Mouse (Mus musculus) monocyte, adult 2 months (primary cell): ENCODE results near the gene Trnau1ap.
"Not testable (repeated sequence)": the region's sequence is repeated elsewhere in the genome, so short reads cannot be mapped to it uniquely, and the experiment has no call there.

Experiments
- DNase-seq, 2 experiments: peaks; one replicate each; pipeline ENCODE4 v3.0.0; 2022; ENCODE audit warnings: low spot score in 2 of 2, low read depth in 1 of 2

The Trnau1ap gene

DNA sequence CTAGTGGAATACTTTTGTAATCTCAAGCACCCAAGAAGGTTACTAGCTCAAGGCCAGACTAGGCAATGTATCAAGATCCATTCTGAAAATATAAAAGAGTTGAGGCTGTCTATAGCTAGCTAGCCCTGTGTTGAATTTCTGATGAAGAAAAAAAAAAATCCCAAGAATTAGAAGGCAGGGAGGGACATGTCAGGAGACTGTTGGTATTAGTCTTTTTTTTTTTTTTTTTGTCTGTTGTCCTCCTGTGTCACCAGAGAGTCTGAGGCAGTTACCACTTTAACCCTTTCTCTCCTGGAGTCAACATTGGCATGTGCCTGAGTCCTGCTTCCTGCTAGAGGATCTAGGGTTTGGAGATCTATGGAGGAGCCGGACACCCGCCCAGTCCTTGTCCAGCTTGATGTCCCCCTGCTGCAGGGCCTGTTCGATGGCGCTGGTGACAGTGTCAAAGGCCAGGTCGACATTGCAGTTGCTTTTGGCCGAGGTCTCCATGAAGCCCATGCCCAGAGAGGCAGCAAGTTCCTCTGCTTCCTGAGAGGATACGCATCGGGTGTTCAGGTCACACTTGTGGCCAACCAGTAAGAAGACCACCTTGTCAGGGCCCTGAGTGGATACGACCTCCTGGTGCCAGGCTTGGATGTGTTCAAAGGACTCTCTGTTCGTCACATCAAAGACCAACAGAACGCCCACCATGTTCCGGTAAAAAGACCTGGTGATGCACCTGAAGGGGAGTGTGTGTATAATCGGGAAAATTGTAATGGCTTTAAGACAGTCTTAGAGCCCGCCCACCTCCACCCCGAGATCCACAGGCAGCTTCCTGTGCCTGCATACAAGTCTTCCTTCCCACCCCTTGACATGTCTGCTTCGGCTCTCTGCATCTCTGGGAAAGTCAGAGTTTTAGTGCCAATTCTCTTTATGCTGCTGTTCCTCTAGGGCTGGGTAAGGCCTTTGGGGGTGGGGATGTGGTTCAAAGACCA is 27.1 kb downstream of the Trnau1ap start:
- DNase-seq, result no peak

DNA sequence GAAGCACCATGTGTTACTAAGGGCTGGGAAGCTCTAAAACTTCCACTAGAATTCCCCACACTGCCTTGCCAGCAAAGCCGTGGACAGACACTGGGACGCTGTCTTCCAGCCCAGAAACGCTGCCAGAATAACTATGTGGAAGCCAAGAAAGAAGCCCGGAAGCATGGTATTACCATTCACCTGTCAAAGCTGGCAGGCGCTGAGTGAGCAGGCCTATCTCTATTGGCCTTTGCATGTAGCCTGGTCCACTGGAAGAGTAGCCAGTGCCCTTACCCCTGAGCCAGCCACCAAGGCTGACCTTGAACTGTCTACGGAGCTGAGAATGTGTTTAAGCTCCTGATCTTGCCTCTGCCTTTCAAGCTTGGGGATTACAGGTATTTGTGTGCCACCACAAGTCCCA is 27.9 kb downstream of the Trnau1ap start:
- DNase-seq, result no peak

DNA sequence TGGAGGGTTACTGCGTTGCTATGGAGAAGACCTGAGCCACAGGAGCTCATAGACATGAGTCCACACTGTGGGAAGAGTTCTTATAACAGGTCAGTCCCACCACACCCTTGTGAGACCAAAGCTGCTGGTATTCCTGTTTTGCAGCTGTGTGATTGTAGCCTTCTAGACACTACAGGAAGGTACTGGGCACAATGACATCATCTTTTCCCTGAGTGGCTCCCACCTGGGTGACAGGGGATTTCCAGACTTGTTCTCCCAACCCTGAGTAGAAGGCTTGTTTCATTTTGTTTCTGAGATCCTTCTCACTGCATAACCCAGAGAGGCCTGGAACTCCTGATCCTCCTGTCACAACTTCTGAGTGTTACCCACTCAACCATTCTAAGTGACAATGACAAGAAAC is 29.5 kb downstream of the Trnau1ap start:
- no peak for DNase-seq

DNA sequence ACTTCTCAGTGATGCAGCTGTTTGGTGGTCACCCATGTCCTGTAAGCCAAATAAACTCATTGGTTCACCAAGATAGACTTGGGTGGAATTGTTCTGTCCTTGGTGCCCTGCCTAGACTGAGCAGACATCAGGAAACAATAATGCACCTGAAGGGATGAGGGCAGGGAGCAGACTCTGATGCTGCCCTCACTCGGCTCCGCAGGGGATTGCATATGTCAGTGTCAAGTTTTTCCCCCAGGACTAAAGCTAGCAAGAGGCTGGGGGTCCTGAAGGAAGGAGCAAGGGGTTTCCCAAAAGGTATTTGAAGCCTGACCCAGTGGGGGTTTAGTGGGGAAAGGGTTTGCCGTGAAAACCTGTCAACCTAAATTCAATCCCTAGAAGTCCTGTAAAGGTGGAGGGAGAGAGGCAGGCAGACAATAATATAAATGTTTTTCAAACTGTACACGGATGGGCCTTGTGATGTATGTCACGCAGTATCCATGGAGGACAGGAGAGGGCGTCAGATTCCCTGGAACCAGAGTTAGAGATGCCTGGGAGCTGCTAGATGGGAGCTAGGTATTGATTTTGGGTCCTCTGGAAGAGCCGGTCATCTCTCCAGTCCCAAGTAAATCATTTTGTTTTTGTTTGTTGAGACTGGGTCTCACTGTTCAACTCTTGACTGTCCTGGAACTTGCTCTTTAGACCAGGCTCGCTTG is 33.5 kb downstream of the Trnau1ap start:
- DNase-seq, result no peak

GRCm38 (mm10) chr4:132293682-132294240 is 35.6 kb downstream of the Trnau1ap start:
- DNase-seq, result no peak

DNA sequence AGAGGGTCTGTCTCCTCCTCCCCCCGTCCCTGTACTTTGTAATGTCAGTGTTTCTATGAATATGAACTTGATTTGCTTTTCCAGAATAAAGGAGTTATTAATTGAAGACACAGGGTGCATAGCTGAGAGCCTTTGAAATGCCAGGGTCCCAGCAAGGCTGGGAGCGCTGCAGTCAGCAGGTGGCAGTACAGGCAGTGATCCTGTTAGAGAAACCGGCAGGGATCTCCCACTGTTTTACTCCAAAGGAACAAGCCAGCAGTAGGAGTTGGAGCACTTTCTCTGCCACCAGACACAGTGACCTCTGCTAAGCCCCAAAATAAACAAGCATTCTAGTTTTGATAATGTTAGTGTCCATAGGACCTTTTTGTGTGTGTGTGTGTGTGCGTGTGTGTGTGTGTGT is 36.4 kb downstream of the Trnau1ap start:
- DNase-seq, result no peak

GRCm38 (mm10) chr4:132291624-132292335 is 37.6 kb downstream of the Trnau1ap start:
- DNase-seq, result no peak

DNA sequence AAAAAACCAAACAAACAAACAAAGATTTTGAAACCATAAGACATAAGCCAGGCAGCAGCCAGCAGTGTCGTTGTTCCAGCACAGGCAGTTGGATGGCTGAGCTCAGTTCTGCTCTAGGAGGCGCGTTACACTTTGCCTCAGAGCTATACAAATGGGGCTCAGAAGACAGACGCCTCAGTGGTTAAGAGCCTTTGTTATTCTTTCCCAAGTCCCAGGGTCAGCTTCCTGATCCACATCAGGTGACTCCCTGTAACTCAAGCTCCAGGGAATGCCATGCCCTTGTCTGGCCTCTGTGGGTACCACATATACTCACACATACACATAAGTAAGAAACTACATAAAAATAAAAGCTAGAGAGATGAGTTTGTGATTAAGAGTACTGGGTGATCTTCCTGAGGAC is 38.3 kb downstream of the Trnau1ap start:
- no peak for DNase-seq

DNA sequence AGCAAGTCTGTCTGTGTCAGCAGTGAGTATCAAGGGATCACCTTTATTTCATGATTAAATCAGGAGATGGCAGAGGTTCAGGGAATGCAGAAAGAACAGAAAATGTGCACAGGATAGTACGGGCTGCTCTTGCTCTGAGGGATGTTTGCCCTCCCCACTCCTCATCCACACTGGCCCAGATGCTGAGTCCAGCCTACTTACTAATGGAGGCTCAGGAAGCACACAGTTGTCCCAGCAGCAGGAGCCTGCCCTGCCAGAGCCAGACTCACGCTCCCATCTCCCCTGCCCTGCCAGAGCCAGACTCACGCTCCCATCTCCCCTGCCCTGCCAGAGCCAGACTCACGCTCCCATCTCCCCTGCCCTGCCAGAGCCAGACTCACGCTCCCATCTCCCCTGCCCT is 40.5 kb downstream of the Trnau1ap start:
- DNase-seq, result not testable (repeated sequence)

DNA sequence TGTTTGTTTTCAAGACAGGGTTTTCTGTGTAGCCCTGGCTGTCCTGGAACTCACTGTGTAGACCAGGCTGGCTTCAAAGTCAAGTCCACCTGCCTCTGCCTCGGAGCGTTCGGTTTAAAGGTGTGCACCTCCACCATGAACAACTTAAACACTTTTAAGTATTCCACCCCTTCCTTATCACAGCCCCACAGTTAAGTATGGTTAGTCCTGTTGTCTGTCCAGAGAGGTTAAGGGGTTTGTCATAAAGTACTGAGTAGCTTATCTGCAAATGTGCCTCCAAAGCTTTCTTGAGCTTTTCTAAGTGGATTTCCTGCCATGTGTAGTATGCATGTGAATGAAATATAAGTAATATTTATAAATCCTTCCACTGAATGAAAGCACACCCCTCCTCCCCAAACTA is 53.4 kb downstream of the Trnau1ap start:
- DNase-seq, result no peak

GRCm38 (mm10) chr4:132274156-132274862 is 55.0 kb downstream of the Trnau1ap start, which contains the start of gene Taf12:
Gene Taf12 (plus strand): TSS chr4:132274375.
- DNase-seq, result peak; percentile 78 to 86

DNA sequence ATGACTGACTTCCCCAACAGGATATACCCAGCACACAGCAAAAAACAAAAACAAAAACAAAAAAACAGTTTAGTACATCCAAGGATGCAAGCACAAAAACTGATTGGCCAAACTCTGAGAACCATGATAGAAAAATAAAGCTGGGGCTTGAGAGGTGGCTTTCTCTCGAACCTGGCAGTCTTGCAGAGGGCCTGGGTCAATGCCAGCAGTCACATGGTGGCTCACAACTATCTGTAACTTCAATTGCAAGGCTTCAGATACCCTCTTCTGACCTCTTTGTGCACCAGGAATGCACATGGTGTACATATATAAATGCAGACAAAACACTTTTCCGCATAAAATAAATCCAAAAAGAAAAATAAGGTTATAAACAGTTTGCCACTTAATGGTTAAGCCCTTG is 56.2 kb downstream of the Trnau1ap start:
- no peak for DNase-seq

DNA sequence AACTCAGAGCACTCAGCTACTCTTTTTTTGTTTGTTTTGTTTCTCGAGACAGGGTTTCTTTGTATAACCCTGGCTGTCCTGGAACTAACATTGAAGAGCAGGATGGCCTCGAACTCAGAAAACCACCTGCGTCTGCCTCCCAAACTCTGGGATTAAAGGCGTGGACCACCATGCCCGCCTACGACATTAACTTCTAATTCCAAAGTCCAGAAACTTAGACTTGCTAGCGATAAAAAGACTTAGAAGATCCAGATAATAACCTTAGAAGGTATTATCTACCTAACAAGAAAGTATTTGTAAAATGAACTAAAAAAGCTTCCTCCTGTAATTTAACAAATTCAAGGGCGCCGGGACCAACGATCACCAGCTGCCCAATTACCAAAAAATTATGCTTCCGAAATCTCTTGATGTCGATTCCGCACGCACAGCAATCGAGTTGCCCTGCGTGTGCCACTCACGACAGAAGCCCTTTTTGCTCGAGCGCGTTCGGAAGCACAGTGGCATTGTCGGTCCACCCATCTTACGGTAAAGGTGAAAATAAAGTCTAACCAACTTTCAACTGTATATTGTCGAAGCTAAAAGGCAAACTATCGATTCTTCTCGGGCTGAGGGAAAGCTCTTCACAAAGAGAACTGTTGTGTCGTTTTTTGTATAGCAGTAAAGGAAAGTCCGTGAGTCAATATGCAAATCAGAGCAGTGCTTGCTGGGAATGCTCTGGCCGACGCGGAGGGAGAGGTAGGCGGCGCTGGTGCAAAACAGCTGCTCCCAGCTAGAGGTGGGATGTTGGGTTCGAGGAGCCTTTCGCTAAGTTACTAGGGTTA is 59.4 kb downstream of the Trnau1ap start:
- DNase-seq, result peak; percentile 59 to 79

DNA sequence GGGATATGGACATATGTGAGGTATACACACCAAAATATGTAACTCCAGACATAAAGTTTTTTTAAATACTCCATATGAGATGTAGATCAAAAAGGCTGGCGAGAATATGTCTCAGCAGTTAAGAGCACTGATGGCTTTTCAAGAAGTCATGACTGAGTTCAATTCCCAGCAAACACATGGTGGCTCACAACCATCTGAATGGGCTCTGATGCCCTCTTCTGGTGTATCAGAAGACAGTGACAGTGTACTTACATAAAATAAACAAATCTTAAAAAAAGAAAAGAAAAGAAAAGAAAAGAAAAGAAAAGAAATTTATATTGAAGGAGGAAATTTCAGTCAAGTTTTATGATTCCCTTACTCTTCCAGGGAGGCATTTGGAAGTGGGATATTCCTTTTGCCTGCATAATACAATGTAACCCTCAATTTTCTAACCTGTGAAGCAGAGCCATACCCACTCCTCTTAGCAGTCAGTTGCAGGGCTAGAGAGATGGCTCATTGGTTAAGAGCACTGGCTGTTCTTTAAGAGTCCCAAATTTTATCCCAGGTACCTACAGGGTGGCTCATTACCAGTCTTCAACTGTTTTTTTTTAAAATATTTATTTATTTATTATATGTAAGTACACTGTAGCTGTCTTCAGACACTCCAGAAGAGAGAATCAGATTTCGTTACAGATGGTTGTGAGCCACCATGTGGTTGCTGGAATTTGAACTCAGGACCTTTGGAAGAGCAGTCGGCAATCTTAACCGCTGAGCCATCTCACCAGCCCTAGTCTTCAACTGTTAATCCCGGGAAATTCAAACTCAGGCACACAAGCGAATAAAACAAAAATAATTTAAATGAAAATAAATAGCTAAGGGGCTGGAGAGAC is 60.2 kb downstream of the Trnau1ap start:
- DNase-seq, result no peak

- DNase-seq, result no peak
Observed at GRCm38 (mm10) chr4:132266835-132267349, 62.4 kb downstream of the Trnau1ap start.

DNA sequence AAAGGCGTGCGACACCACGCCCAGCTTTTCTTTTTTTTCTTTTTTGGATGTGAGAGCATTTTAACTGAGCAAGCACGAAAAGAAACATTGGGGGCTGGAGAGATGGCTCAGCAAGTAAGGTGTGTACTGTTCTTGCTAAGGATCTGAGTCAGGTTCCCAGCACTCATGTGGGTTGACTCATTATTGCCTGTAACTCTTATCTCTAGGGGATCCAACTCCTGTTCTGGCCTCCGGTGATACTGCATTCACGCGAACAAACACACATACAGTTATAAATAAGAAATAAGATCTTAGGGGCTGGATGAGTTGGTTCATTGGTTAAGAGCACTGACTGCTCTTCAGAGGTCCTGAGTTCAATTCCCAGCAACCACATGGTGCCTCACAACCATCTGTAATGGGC is 66.0 kb downstream of the Trnau1ap start:
- DNase-seq, result no peak

DNA sequence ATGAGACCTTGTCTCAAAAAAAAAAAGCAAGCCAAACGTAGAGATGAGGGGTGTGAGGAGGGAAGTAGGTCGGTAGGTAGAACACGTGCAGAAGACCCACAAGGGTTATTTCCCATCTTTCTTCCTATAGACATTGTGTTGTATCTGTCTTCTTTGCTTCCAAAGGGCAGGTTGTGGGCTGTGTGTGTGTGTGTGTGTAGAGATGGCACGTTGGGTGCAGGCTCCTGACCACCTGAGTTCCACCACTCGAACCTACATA is 67.1 kb downstream of the Trnau1ap start:
- no peak for DNase-seq
